In the genomic region with DNA sequence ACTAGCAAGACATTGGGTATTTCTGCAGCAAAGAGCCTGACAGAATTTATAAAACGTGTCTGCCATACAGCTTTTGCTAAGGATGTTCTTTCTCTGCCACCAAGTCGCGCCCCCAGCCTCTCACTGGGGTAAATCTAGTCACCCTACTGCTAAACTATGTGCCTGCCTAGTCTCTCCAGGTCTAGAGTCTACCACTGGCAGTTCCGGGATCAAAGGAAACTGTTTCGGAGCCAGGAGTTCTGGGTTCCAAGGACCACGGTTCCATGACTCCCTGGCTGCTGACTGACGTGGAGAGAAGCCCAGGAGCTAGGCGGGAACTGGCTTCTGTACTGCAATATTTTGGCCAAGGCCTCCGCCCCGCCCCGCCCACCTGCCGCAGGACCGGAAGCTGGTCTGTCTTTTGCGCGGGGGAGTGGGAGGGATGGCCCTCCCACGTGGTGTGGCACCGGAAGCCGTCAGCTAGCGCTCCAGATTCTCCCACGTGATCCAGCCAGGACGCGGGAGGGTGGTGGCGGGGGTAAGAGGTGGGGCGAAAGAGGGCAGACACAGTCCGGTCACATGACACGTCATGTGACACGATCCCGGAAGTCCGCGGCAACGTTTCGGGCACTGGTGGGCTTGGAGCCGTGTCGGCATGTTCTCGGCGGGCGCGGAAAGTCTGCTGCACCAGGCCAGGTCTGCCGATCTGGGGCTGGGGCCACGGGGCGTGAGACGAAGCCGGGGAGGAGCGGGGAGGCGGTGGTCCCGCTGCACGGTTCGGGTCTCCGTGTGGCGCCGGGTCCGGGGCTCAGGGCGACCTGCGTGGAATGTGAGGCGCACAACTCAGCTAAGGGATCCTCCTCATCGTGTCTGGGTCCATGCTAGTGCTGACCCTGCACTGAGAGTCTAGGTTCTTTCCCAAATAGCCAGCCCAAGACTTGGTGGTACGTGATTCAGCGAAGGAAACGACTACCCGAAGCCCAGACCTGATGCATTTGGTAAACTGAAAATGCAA, we compare ENCODE assay signal across 8 mouse cellular contexts. TPM values are rescaled to one million over a fixed set of nuclear protein-coding genes. Genes with fewer than 3 reads are reported as not detected.
DNase-seq lines count a peak whose midpoint lies in the region; ATAC-seq and TF ChIP-seq lines count a peak whose summit lies in the region.

A gene (plus strand): TSS at position 484 of the 994 bp plus-strand sequence.

- peaks cover 5% of the 10 kb centered on the region for H3K4me1 ChIP-seq in hindbrain, postnatal 0 days (ENCODE audit: insufficient read depth, low read length)
- peaks cover 41% of the 10 kb centered on the region for H3K4me1 ChIP-seq in megakaryocyte, embryonic 14.5 days

- H3K36me3 ChIP-seq in hindbrain, postnatal 0 days (ENCODE audit: insufficient read depth, low read length) = peaks cover 10% of the 10 kb centered on the region
- peaks cover 64% of the 10 kb centered on the region for H3K36me3 ChIP-seq in megakaryocyte, embryonic 14.5 days (replicated peaks; ENCODE audit: low read length)

- peak within 1 kb of the TSS; percentile 51 for H3K9ac ChIP-seq in hindbrain, postnatal 0 days (replicated peaks; ENCODE audit: low read length)

- 2% methylated on average over 60 of the region's 60 CpGs for WGBS in hindbrain, postnatal 0 days

- H3K4me2 ChIP-seq in hindbrain, postnatal 0 days (ENCODE audit: low read depth, low read length) = peak within 1 kb of the TSS; percentile 80

- peak; percentile 91 for ATAC-seq in common myeloid progenitor, adult 5-6 weeks (replicated peaks; ENCODE audit: low read depth, poor library complexity, severe bottlenecking)
- peak; percentile 96 for ATAC-seq in hindbrain, postnatal 0 days

- no peaks in the 10 kb centered on the region for H3K27me3 ChIP-seq in hindbrain, postnatal 0 days (ENCODE audit: insufficient read depth, low read length)
- no peaks in the 10 kb centered on the region for H3K27me3 ChIP-seq in megakaryocyte, embryonic 14.5 days (replicated peaks)

- intact Hi-C loops in gastrocnemius, adult 2 months (cut with DNase I) = no loop called here

- peak within 1 kb of the TSS; percentile 99 for H3K4me3 ChIP-seq in gastrocnemius, adult 2 months
- H3K4me3 ChIP-seq in hindbrain, postnatal 0 days (ENCODE audit: low read length) = peak within 1 kb of the TSS; percentile 50
- peak within 1 kb of the TSS; percentile 95 for H3K4me3 ChIP-seq in megakaryocyte, embryonic 14.5 days (replicated peaks)

- H3K27ac ChIP-seq in gastrocnemius, adult 2 months = peak within 1 kb of the TSS; percentile 89
- H3K27ac ChIP-seq in hindbrain, postnatal 0 days = peak within 1 kb of the TSS; percentile 87

- no peak for TF ChIP-seq CTCF in gastrocnemius, adult 2 months (IDR thresholded peaks at IDR 0.05)
- no peak for TF ChIP-seq CTCF in hindbrain, postnatal 0 days (IDR thresholded peaks at IDR 0.05; ENCODE audit: low read depth)

- H3K9me3 ChIP-seq in hindbrain, postnatal 0 days (ENCODE audit: low read length) = no peaks in the 10 kb centered on the region
- peaks cover 8% of the 10 kb centered on the region for H3K9me3 ChIP-seq in megakaryocyte, embryonic 14.5 days

- DNase-seq in ZHBTc4 (ENCODE audit: low read depth, low spot score) = peak; percentile 99
- peak; percentile 97 for DNase-seq in gastrocnemius, adult 2 months
- DNase-seq in hindbrain, postnatal 0 days (ENCODE audit: low spot score) = peak; percentile 98
- DNase-seq in left cerebral cortex, adult 8-10 months (ENCODE audit: low spot score in 2 of 2) = peak; percentile 68 to 95
- peak; percentile 96 to 97 for DNase-seq in right cerebral cortex, postnatal 10 days (ENCODE audit: low spot score in 2 of 2)
- peak; percentile 85 for DNase-seq in urinary bladder, postnatal 25 days (ENCODE audit: low spot score)

RNA-seq across cellular contexts. Expression of the gene that starts here (rescaled TPM):
- 7.0 and 11.9 TPM in 2 replicates for total RNA-seq in common myeloid progenitor, adult 5-6 weeks (2017)
- 1 to 10 TPM; 3.7 to 5.0 TPM for total RNA-seq in gastrocnemius, adult 2 months (2021)
- 12.8 and 22.1 TPM in 2 replicates for total RNA-seq in hindbrain, postnatal 0 days (2014; rRNA removed)
- 7.5 and 7.9 TPM in 2 replicates for polyA plus RNA-seq in hindbrain, postnatal 0 days (2015; fragmentation: Nextera tagmentation; extraction: Ambion mirVana)
- total RNA-seq in left cerebral cortex, adult 8-10 months (2022) = 10 to 100 TPM; 20.1 to 25.6 (median 25.1) TPM
- polyA plus RNA-seq in megakaryocyte, embryonic 14.5 days (2012; ENCODE audit: insufficient read depth, low replicate concordance) = 26.2 and 36.4 TPM in 2 replicates

Comparison
In these comparisons a context has a peak if more than half of its experiments do, and no peak if none do; other contexts are left out.
1. Peak in every context shown above with its lines: DNase-seq, ATAC-seq, H3K4me3 ChIP-seq and H3K27ac ChIP-seq.